Mouse (Mus musculus) intestine, embryonic 14.5 days (tissue): ENCODE measurements at regions not wholly inside any gene's neighbourhood (a gene's known extent, or its start where the extent isn't known, plus 50 kb on each side); places are given as distances from the start of the nearest gene placed in this dataset.
A peak's percentile ranks its signal among the peaks of the same experiment; 100 is the strongest.

ENCODE experiments used
- ATAC-seq: fragments of 200-750 bp; cut with Nextera tagmentation; replicated peaks from 2 replicates; pipeline ENCODE4 v1.8.0; 2017; ENCODE audit warnings: low read depth, moderate number of reproducible peaks, moderate TSS enrichment, moderate library complexity; ENCODE audit not compliant: low FRiP score, low TSS enrichment
- DNase-seq: peaks from one replicate; pipeline ENCODE4 v3.0.0-alpha.2; 2018; ENCODE audit warnings: low spot score
- H3K27ac ChIP-seq: fragments of 300-500 bp; sonication (generic); 2 replicates; pipeline ENCODE4 v1.5.1; 2014; ENCODE audit warnings: low read depth, mild to moderate bottlenecking, control low read depth
- H3K27me3 ChIP-seq: fragments of 300-500 bp; sonication (generic); replicated peaks from 2 replicates; pipeline ENCODE4 v1.6.1; 2014; ENCODE audit warnings: low read length, control low read depth; ENCODE audit not compliant: control insufficient read depth, insufficient read depth
- H3K36me3 ChIP-seq: fragments of 300-500 bp; sonication (generic); 2 replicates; pipeline ENCODE4 v1.6.1; 2014; ENCODE audit warnings: low read length, control low read depth; ENCODE audit not compliant: control insufficient read depth, insufficient read depth
- H3K4me1 ChIP-seq: fragments of 300-500 bp; sonication (generic); replicated peaks from 2 replicates; pipeline ENCODE4 v1.6.1; 2014; ENCODE audit warnings: low read length, control low read depth, mixed read lengths; ENCODE audit not compliant: control insufficient read depth, insufficient read depth
- H3K4me2 ChIP-seq: fragments of 300-500 bp; sonication (generic); 2 replicates; pipeline ENCODE4 v1.6.1; 2014; ENCODE audit warnings: low read length
- H3K4me3 ChIP-seq: fragments of 300-500 bp; sonication (generic); 2 replicates; pipeline ENCODE4 v1.5.1; 2014; ENCODE audit warnings: low read depth, low read length, control low read depth, mixed read lengths
- H3K9ac ChIP-seq: fragments of 300-500 bp; sonication (generic); 2 replicates; pipeline ENCODE4 v1.6.1; 2014; ENCODE audit warnings: mild to moderate bottlenecking, low read length
- H3K9me3 ChIP-seq: fragments of 300-500 bp; sonication (generic); 2 replicates; pipeline ENCODE4 v1.6.1; 2016; ENCODE audit warnings: low read length, control low read depth; ENCODE audit not compliant: control insufficient read depth
- WGBS: fragments of 180-500 bp; shearing (Covaris S2); extraction: QIAGEN DNeasy Blood & Tissue Kit; methylation state at CpG from one replicate; pipeline ENCODE4 v1.1.7; 2014; 5-methylcytosine and 5-hydroxymethylcytosine counted together

GRCm38 (mm10) chr19:15851622-15852021 is 95.5 kb downstream of the Psat1 start:
- no peak overlapping the region for H3K4me3 ChIP-seq
- H3K4me1 ChIP-seq: no peaks in the 10 kb centered on the region
- no peaks in the 10 kb centered on the region for H3K36me3 ChIP-seq
- no peak overlapping the region for H3K9ac ChIP-seq
- no peak overlapping the region for H3K4me2 ChIP-seq
- WGBS: 93% methylated on average over 3 of the region's 3 CpGs
- H3K9me3 ChIP-seq: no peaks in the 10 kb centered on the region
- no peak overlapping the region for H3K27ac ChIP-seq
- no peak for ATAC-seq
- H3K27me3 ChIP-seq: no peaks in the 10 kb centered on the region
- no peak for DNase-seq

GRCm38 (mm10) chr19:15850722-15851121 is 96.4 kb downstream of the Psat1 start:
- DNase-seq: no peak
- H3K9me3 ChIP-seq: no peaks in the 10 kb centered on the region
- no peak overlapping the region for H3K4me2 ChIP-seq
- H3K27ac ChIP-seq: no peak overlapping the region
- H3K4me1 ChIP-seq: no peaks in the 10 kb centered on the region
- no peaks in the 10 kb centered on the region for H3K27me3 ChIP-seq
- ATAC-seq: no peak
- H3K4me3 ChIP-seq: no peak overlapping the region
- H3K9ac ChIP-seq: no peak overlapping the region
- H3K36me3 ChIP-seq: no peaks in the 10 kb centered on the region
- WGBS: 71% methylated on average over 2 of the region's 2 CpGs

- no peak overlapping the region for H3K27ac ChIP-seq
- WGBS: 75% methylated on average over 4 of the region's 4 CpGs
- H3K9ac ChIP-seq: no peak overlapping the region
- H3K4me1 ChIP-seq: no peaks in the 10 kb centered on the region
- no peak overlapping the region for H3K4me2 ChIP-seq
- ATAC-seq: no peak
- DNase-seq: no peak
- H3K36me3 ChIP-seq: no peaks in the 10 kb centered on the region
- no peaks in the 10 kb centered on the region for H3K27me3 ChIP-seq
- H3K9me3 ChIP-seq: no peaks in the 10 kb centered on the region
- H3K4me3 ChIP-seq: no peak overlapping the region
Observed at GRCm38 (mm10) chr19:15849235-15849634, 97.9 kb downstream of the Psat1 start.

GRCm38 (mm10) chr19:15838327-15838726 is 108.8 kb downstream of the Psat1 start:
- DNase-seq (no peak), ATAC-seq (no peak)
- Histone ChIP-seq H3K27me3 (no peaks in the 10 kb centered on the region), H3K4me3 (no peak overlapping the region), H3K4me2 (no peak overlapping the region), H3K9ac (no peak overlapping the region), H3K4me1 (peaks cover 9% of the 10 kb centered on the region; the same call in 1 of the 2 replicates), H3K9me3 (no peaks in the 10 kb centered on the region), H3K36me3 (no peaks in the 10 kb centered on the region), H3K27ac (no peak overlapping the region)
- WGBS: 26% methylated on average over 5 of the region's 5 CpGs

DNA sequence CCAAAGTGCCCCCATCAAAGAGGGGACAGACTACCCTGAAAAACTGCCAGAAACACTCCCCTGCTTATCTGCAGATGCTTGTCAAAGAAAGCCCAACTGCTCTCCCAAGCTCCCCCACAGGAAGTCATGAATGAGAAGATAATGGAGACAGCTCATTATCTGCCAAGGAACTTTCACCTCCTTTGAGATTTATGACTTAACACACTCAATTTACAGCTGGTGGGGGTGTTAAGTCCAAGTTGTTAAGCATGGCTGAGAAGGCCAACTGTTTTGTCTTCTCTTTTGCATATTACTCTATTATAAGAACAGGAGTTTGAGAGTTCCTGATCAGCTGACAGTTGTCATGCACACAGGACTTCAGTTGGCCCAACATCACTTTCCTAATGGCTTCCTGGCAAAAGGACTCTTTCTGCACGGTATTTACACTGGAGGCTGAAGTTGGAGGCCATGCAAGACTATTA is 109.4 kb downstream of the Psat1 start:
- 19% methylated on average over 1 of the region's 1 CpGs for WGBS
- no peaks in the 10 kb centered on the region for H3K27me3 ChIP-seq
- no peak overlapping the region; the same call in 1 of the 2 replicates for H3K27ac ChIP-seq
- H3K9ac ChIP-seq: no peak overlapping the region
- no peaks in the 10 kb centered on the region for H3K9me3 ChIP-seq
- ATAC-seq (no peak), DNase-seq (no peak)
- peaks cover 9% of the 10 kb centered on the region; the same call in 1 of the 2 replicates for H3K4me1 ChIP-seq
- no peaks in the 10 kb centered on the region for H3K36me3 ChIP-seq
- H3K4me2 ChIP-seq: no peak overlapping the region
- H3K4me3 ChIP-seq: no peak overlapping the region

DNA sequence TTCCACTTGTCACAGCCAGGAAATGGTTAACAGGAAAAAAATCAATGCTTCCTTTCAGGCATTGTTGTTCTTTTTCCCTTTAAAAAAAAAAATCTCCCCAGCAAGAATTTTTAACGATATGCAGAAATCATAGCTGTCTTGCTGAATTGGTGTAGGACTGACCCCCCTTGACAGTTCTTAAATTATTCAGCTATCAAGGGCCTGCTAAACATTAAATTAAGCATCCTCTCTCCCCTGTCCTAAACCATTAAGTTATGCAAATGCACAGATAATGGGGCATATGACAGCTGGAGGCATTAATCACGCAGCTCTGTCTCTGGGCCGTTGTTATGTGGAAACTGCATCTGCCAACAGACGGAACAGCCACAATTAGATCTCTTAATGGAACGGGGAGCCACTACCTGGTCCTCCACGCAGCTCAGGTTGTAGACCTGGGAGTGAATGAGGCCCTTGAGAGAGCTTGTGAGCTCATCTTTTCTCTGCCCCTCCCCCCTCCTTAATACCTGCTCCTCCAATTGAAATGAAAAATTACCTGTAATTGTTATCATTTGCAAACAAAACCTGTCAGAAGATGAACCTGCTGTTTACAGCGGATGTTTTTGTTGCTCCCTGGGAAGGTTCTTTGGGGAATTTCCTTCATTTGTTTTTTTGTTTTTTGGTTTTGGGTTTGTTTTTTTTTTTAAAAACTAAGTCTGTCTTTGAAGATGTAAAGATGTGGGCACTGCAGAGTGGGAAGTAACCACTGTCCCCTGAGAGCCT is 110.0 kb downstream of the Psat1 start:
- ATAC-seq: no peak

DNA sequence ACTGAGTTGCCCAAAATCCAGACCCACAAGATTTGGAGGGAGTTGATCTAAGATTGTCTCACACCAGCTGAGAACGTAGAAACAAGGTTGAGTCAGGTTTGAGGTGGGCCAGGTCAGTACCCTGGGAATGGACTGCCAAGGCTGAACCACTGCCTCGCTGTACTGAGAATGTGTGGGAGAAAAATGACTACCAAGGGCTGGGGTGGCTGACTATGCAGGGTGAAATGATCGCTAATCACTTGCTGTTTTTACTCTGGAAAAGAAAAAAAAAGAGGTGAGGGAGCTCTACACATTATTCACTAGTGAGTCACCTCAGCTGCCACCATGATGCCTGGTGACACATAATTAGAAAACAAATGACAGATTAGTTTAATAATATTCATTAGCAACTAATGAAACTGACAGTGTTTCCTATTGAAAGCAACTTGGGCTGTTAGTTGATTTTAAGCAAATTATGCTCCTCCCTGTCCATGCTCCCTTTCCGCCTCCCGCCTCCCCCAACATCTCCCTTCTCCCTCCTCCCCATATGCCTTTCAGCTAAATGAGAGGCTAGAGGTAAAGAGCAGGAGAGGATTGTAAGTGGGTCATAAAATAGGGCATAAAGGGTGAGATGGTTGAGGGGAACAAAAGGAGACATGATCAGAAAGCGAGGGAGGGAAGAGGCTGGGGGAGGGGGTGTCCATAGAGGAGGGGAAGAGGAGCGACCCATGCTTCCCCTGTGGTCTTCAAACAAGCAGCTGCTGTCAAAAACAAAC is 110.8 kb downstream of the Psat1 start:
- Histone ChIP-seq H3K27ac (no peak overlapping the region), H3K4me1 (peaks cover 9% of the 10 kb centered on the region; the same call in 1 of the 2 replicates), H3K9me3 (no peaks in the 10 kb centered on the region), H3K27me3 (no peaks in the 10 kb centered on the region), H3K4me3 (no peak overlapping the region), H3K4me2 (no peak overlapping the region), H3K36me3 (no peaks in the 10 kb centered on the region), H3K9ac (no peak overlapping the region; the same call in 1 of the 2 replicates)
- WGBS: 41% methylated on average over 7 of the region's 7 CpGs
- ATAC-seq (no peak), DNase-seq (no peak)

More for the DNA sequence above, 110.0 kb downstream of the Psat1 start:
- H3K4me1 ChIP-seq: peaks cover 9% of the 10 kb centered on the region; the same call in 1 of the 2 replicates
- no peak overlapping the region for H3K9ac ChIP-seq
- H3K36me3 ChIP-seq: no peaks in the 10 kb centered on the region
- peak overlapping the region; percentile 2; the same call in 1 of the 2 replicates for H3K4me2 ChIP-seq
- WGBS: 14% methylated on average over 7 of the region's 7 CpGs
- H3K27me3 ChIP-seq: no peaks in the 10 kb centered on the region
- no peak overlapping the region for H3K4me3 ChIP-seq
- H3K9me3 ChIP-seq: no peaks in the 10 kb centered on the region
- no peak overlapping the region; the same call in 1 of the 2 replicates for H3K27ac ChIP-seq
- DNase-seq: peak; percentile 52

GRCm38 (mm10) chr19:15830385-15830784 is 116.8 kb downstream of the Psat1 start:
- no peak for DNase-seq
- Histone ChIP-seq H3K27ac (no peak overlapping the region), H3K4me3 (no peak overlapping the region), H3K4me2 (no peak overlapping the region), H3K4me1 (peaks cover 7% of the 10 kb centered on the region; the same call in 1 of the 2 replicates), H3K9me3 (no peaks in the 10 kb centered on the region), H3K36me3 (no peaks in the 10 kb centered on the region), H3K9ac (no peak overlapping the region), H3K27me3 (no peaks in the 10 kb centered on the region)
- no peak for ATAC-seq
